Comparison of ENCODE assay signal across 8 mouse cellular contexts in the genomic region with DNA sequence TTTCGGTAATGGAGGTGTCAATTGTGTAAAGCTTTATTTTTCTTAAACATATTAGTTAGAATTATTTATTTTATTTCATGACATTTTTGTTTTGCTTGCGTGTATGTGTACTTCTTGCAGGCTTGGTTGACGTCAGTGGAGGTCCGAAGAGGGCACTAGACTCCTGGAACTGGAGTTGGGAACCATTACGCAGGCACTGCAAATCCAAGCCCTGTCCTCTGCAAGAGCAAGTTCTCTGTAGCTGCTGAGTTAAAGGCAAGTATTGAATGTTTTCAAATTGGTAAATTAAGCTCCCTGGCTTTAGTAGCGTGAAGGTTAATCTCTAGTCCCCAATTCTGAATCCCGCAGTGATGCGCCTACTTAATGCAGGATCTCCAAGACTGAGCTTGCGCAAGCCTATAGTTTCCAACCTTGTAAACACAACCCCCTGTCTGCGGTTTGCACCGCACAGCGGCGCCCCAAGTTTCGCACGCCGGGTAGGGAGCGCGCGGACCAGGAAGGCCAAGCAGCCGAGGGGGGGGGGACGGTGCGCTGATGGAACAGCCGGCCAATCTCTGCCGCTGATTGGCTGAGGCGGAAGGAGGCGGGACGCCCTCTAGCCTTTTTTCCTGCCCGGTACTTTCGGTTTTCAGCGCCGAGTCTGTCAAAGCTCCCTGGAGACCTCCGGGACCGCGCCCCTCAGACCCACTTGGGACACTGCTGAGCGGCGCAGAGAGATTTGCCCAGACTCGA. TPM values are rescaled to one million over a fixed set of nuclear protein-coding genes. Genes with fewer than 3 reads are reported as not detected.
DNase-seq lines count a peak whose midpoint lies in the region; ATAC-seq lines count a peak whose summit lies in the region.

A gene (plus strand): TSS at position 581 of the 732 bp plus-strand sequence.

- H3K27me3 ChIP-seq in hindbrain, embryonic 15.5 days: 0 out of 2 replicates have a peak, but pooled peaks cover 5% of the 10 kb centered on the region

- peaks cover 16% of the 10 kb centered on the region for H3K4me1 ChIP-seq in hindbrain, embryonic 15.5 days (replicated peaks)

- peak within 1 kb of the TSS; percentile 74 for H3K27ac ChIP-seq in hindbrain, embryonic 15.5 days (replicated peaks)

- peak within 1 kb of the TSS; percentile 93 for H3K4me2 ChIP-seq in hindbrain, embryonic 15.5 days

- H3K4me3 ChIP-seq in hindbrain, embryonic 15.5 days: peak within 1 kb of the TSS; percentile 97

- peak; percentile 95 for ATAC-seq in hindbrain, embryonic 15.5 days (ENCODE audit: low FRiP score, low read depth)

- H3K36me3 ChIP-seq in hindbrain, embryonic 15.5 days: no peaks in the 10 kb centered on the region

- H3K9me3 ChIP-seq in hindbrain, embryonic 15.5 days: no peaks in the 10 kb centered on the region

- H3K9ac ChIP-seq in hindbrain, embryonic 15.5 days: peak within 1 kb of the TSS; percentile 74

- 3% methylated on average over 37 of the region's 37 CpGs for WGBS in hindbrain, embryonic 15.5 days

- peak; percentile 92 for DNase-seq in R1 (ENCODE audit: low read depth, low spot score)
- DNase-seq in cerebellum, postnatal 25 days: peak; percentile 90 to 95
- peak; percentile 69 to 74 for DNase-seq in frontal cortex, postnatal 36 days (ENCODE audit: low spot score in 2 of 2)
- peak; percentile 56 for DNase-seq in left cerebral cortex, adult 11 months (ENCODE audit: low spot score)
- DNase-seq in lung, postnatal 4 days: peak; percentile 91
- DNase-seq in retina, postnatal 7 days (ENCODE audit: low read depth, low spot score): peak; percentile 88
- DNase-seq in urinary bladder, adult 2 months (ENCODE audit: low spot score): peak; percentile 70

RNA-seq across cellular contexts. Expression of the gene that starts here (rescaled TPM):
- 14.5 and 17.6 TPM in 2 replicates for polyA plus RNA-seq in hindbrain, embryonic 15.5 days (2015; fragmentation: Nextera tagmentation; extraction: Ambion mirVana)
- 48.7 and 93.5 TPM in 2 replicates for polyA plus RNA-seq in urinary bladder, adult 2 months (2012; rRNA removed)

Comparison
In these comparisons a context has a peak if more than half of its experiments do, and no peak if none do; other contexts are left out.
1. Peak in every context shown above with its lines: DNase-seq, ATAC-seq, H3K4me3 ChIP-seq and H3K27ac ChIP-seq.